Mouse (Mus musculus): Measurements from ENCODE around the gene Gzmm. TPM values are rescaled to one million over a fixed set of nuclear protein-coding genes. Genes with fewer than 3 reads are reported as not detected.

The Gzmm gene
- polyA plus RNA-seq, 1 experiment from 2014 or later: 0.75 TPM

GRCm38 (mm10) chr10:79666493-79666892, 22.3 kb upstream of the Gzmm start:
- Histone ChIP-seq H3K27ac (ENCODE audit: low read length) (no peak overlapping the region), H3K4me3 (ENCODE audit: low read length) (no peak overlapping the region), H3K4me1 (ENCODE audit: insufficient read depth, low read length) (peaks cover 18% of the 10 kb centered on the region), H3K9ac (replicated peaks; ENCODE audit: low read length) (no peak overlapping the region), H3K9me3 (ENCODE audit: low read length) (no peaks in the 10 kb centered on the region), H3K4me2 (replicated peaks; ENCODE audit: low read depth, low read length) (no peak overlapping the region), H3K27me3 (ENCODE audit: insufficient read depth, low read length) (no peaks in the 10 kb centered on the region), H3K36me3 (ENCODE audit: insufficient read depth, low read length) (no peaks in the 10 kb centered on the region)
- ATAC-seq (ENCODE audit: low FRiP score, low TSS enrichment): no peak
- WGBS: 60% methylated on average over 9 of the region's 9 CpGs

- peaks cover 29% of the 10 kb centered on the region for H3K4me1 ChIP-seq (ENCODE audit: insufficient read depth, low read length)
- WGBS: 85% methylated on average over 5 of the region's 5 CpGs
- peaks cover 1% of the 10 kb centered on the region; the same call in 1 of the 2 replicates for H3K36me3 ChIP-seq (ENCODE audit: insufficient read depth, low read length)
- no peak overlapping the region for H3K9ac ChIP-seq (replicated peaks; ENCODE audit: low read length)
- H3K4me3 ChIP-seq (ENCODE audit: low read length): no peak overlapping the region
- H3K4me2 ChIP-seq (replicated peaks; ENCODE audit: low read depth, low read length): no peak overlapping the region
- no peak for ATAC-seq (ENCODE audit: low FRiP score, low TSS enrichment)
- no peaks in the 10 kb centered on the region for H3K9me3 ChIP-seq (ENCODE audit: low read length)
- H3K27me3 ChIP-seq (ENCODE audit: insufficient read depth, low read length): no peaks in the 10 kb centered on the region
- H3K27ac ChIP-seq (ENCODE audit: low read length): no peak overlapping the region
These were observed 20.7 kb upstream of the Gzmm start for GRCm38 (mm10) chr10:79668076-79668475.

GRCm38 (mm10) chr10:79668771-79669575, 19.8 kb upstream of the Gzmm start, which contains the start of gene Tpgs1:
Tpgs1 (plus strand) TSS chr10:79669369.
- peak within 1 kb of the TSS; percentile 95 for H3K4me3 ChIP-seq (ENCODE audit: low read length)
- H3K4me1 ChIP-seq (ENCODE audit: insufficient read depth, low read length): peaks cover 27% of the 10 kb centered on the region
- no peaks in the 10 kb centered on the region for H3K27me3 ChIP-seq (ENCODE audit: insufficient read depth, low read length)
- peak within 1 kb of the TSS; percentile 94 for H3K9ac ChIP-seq (replicated peaks; ENCODE audit: low read length)
- H3K9me3 ChIP-seq (ENCODE audit: low read length): no peaks in the 10 kb centered on the region
- peak within 1 kb of the TSS; percentile 92 for H3K4me2 ChIP-seq (replicated peaks; ENCODE audit: low read depth, low read length)
- peak within 1 kb of the TSS; percentile 95 for H3K27ac ChIP-seq (ENCODE audit: low read length)
- WGBS: under 1% methylated on average over 42 of the region's 45 CpGs
- peak; percentile 59 for ATAC-seq (ENCODE audit: low FRiP score, low TSS enrichment)
- H3K36me3 ChIP-seq (ENCODE audit: insufficient read depth, low read length): peaks cover 4% of the 10 kb centered on the region; the same call in 1 of the 2 replicates

GRCm38 (mm10) chr10:79669576-79670057, 19.2 kb upstream of the Gzmm start:
- under 1% methylated on average over 47 of the region's 47 CpGs for WGBS
- Histone ChIP-seq H3K4me1 (ENCODE audit: insufficient read depth, low read length) (peaks cover 22% of the 10 kb centered on the region), H3K4me2 (replicated peaks; ENCODE audit: low read depth, low read length) (peak overlapping the region; percentile 92), H3K9ac (replicated peaks; ENCODE audit: low read length) (peak overlapping the region; percentile 94), H3K27ac (ENCODE audit: low read length) (peak overlapping the region; percentile 95), H3K4me3 (ENCODE audit: low read length) (peak overlapping the region; percentile 95), H3K27me3 (ENCODE audit: insufficient read depth, low read length) (no peaks in the 10 kb centered on the region), H3K9me3 (ENCODE audit: low read length) (no peaks in the 10 kb centered on the region), H3K36me3 (ENCODE audit: insufficient read depth, low read length) (peaks cover 8% of the 10 kb centered on the region)
- ATAC-seq (ENCODE audit: low FRiP score, low TSS enrichment): peak; percentile 54

GRCm38 (mm10) chr10:79670071-79670888, 18.5 kb upstream of the Gzmm start:
- Histone ChIP-seq H3K4me2 (replicated peaks; ENCODE audit: low read depth, low read length) (peak overlapping the region; percentile 92), H3K4me3 (ENCODE audit: low read length) (peak overlapping the region; percentile 95), H3K9ac (replicated peaks; ENCODE audit: low read length) (peak overlapping the region; percentile 94), H3K4me1 (ENCODE audit: insufficient read depth, low read length) (peaks cover 22% of the 10 kb centered on the region), H3K9me3 (ENCODE audit: low read length) (no peaks in the 10 kb centered on the region), H3K27me3 (ENCODE audit: insufficient read depth, low read length) (no peaks in the 10 kb centered on the region), H3K27ac (ENCODE audit: low read length) (peak overlapping the region; percentile 95), H3K36me3 (ENCODE audit: insufficient read depth, low read length) (peaks cover 12% of the 10 kb centered on the region)
- peak; percentile 22 for ATAC-seq (ENCODE audit: low FRiP score, low TSS enrichment)
- WGBS: 22% methylated on average over 15 of the region's 15 CpGs

GRCm38 (mm10) chr10:79671396-79672087, 17.3 kb upstream of the Gzmm start:
- Histone ChIP-seq H3K9ac (replicated peaks; ENCODE audit: low read length) (peak overlapping the region; percentile 25; the same call in 1 of the 2 replicates), H3K9me3 (ENCODE audit: low read length) (no peaks in the 10 kb centered on the region), H3K4me2 (replicated peaks; ENCODE audit: low read depth, low read length) (peak overlapping the region; percentile 92), H3K27ac (ENCODE audit: low read length) (peak overlapping the region; percentile 95), H3K27me3 (ENCODE audit: insufficient read depth, low read length) (no peaks in the 10 kb centered on the region), H3K36me3 (ENCODE audit: insufficient read depth, low read length) (peaks cover 18% of the 10 kb centered on the region), H3K4me3 (ENCODE audit: low read length) (peak overlapping the region; percentile 95), H3K4me1 (ENCODE audit: insufficient read depth, low read length) (peaks cover 22% of the 10 kb centered on the region)
- ATAC-seq (ENCODE audit: low FRiP score, low TSS enrichment): peak; percentile 24
- 15% methylated on average over 6 of the region's 6 CpGs for WGBS

- Histone ChIP-seq H3K4me2 (replicated peaks; ENCODE audit: low read depth, low read length) (0 out of 2 replicates have a peak overlapping the region, but pooled peaks have one; percentile 92), H3K4me1 (ENCODE audit: insufficient read depth, low read length) (peaks cover 22% of the 10 kb centered on the region), H3K9me3 (ENCODE audit: low read length) (no peaks in the 10 kb centered on the region), H3K27me3 (ENCODE audit: insufficient read depth, low read length) (no peaks in the 10 kb centered on the region), H3K9ac (replicated peaks; ENCODE audit: low read length) (0 out of 2 replicates have a peak overlapping the region, but pooled peaks have one; percentile 25), H3K4me3 (ENCODE audit: low read length) (no peak overlapping the region; the same call in 1 of the 2 replicates), H3K36me3 (ENCODE audit: insufficient read depth, low read length) (peaks cover 18% of the 10 kb centered on the region), H3K27ac (ENCODE audit: low read length) (peak overlapping the region; percentile 95)
- no peak for ATAC-seq (ENCODE audit: low FRiP score, low TSS enrichment)
- 46% methylated on average over 3 of the region's 3 CpGs for WGBS
These were observed 16.7 kb upstream of the Gzmm start for GRCm38 (mm10) chr10:79672088-79672455.

- peaks cover 18% of the 10 kb centered on the region for H3K36me3 ChIP-seq (ENCODE audit: insufficient read depth, low read length)
- no peak overlapping the region for H3K27ac ChIP-seq (ENCODE audit: low read length)
- no peak for ATAC-seq (ENCODE audit: low FRiP score, low TSS enrichment)
- peaks cover 22% of the 10 kb centered on the region for H3K4me1 ChIP-seq (ENCODE audit: insufficient read depth, low read length)
- 79% methylated on average over 3 of the region's 3 CpGs for WGBS
- no peak overlapping the region for H3K9ac ChIP-seq (replicated peaks; ENCODE audit: low read length)
- H3K4me3 ChIP-seq (ENCODE audit: low read length): no peak overlapping the region
- no peaks in the 10 kb centered on the region for H3K9me3 ChIP-seq (ENCODE audit: low read length)
- H3K4me2 ChIP-seq (replicated peaks; ENCODE audit: low read depth, low read length): no peak overlapping the region
- no peaks in the 10 kb centered on the region for H3K27me3 ChIP-seq (ENCODE audit: insufficient read depth, low read length)
These were observed 15.8 kb upstream of the Gzmm start for GRCm38 (mm10) chr10:79673054-79673453.

GRCm38 (mm10) chr10:79675346-79676035, 13.3 kb upstream of the Gzmm start:
- Histone ChIP-seq H3K27ac (ENCODE audit: low read length) (no peak overlapping the region), H3K27me3 (ENCODE audit: insufficient read depth, low read length) (no peaks in the 10 kb centered on the region), H3K4me2 (replicated peaks; ENCODE audit: low read depth, low read length) (no peak overlapping the region), H3K9ac (replicated peaks; ENCODE audit: low read length) (no peak overlapping the region), H3K9me3 (ENCODE audit: low read length) (no peaks in the 10 kb centered on the region), H3K4me1 (ENCODE audit: insufficient read depth, low read length) (peaks cover 17% of the 10 kb centered on the region), H3K4me3 (ENCODE audit: low read length) (no peak overlapping the region), H3K36me3 (ENCODE audit: insufficient read depth, low read length) (peaks cover 18% of the 10 kb centered on the region)
- ATAC-seq (ENCODE audit: low FRiP score, low TSS enrichment): no peak
- 70% methylated on average over 44 of the region's 44 CpGs for WGBS
